Mouse (Mus musculus): Measurements from ENCODE around the gene Hebp1. TPM values are rescaled to one million over a fixed set of nuclear protein-coding genes. Genes with fewer than 3 reads are reported as not detected.
A peak's percentile ranks its signal among the peaks of the same experiment; 100 is the strongest.

The Hebp1 gene
- polyA plus RNA-seq, 1 experiment from 2014 or later: 9.6 TPM

DNA sequence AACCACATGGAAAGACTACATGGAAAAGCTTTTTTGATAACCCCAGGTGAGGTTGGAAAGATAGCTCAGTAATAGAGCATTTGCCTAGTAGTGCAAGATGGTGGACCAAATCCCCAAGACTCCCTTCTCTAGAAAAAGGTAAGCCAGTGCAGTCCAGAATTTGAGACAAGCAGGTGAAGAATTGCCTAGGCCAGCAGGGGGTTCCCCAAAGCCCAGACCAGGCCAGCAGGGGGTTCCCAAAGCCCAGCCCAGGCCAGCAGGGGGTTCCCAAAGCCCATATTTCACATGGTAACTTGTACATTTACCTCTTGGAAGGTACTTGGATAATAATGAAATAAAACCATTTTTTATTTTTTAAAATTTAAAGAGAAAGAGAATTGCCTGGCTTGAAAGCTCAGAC, 20.6 kb downstream of the Hebp1 start:
- Histone ChIP-seq H3K4me3 (ENCODE audit: low read depth, low read length) (no peak overlapping the region), H3K27me3 (ENCODE audit: control insufficient read depth, insufficient read depth, low read length) (no peaks in the 10 kb centered on the region), H3K4me2 (replicated peaks; ENCODE audit: low read depth, low read length) (no peak overlapping the region), H3K27ac (ENCODE audit: low read length) (no peak overlapping the region), H3K4me1 (ENCODE audit: control insufficient read depth, insufficient read depth, low read length) (no peaks in the 10 kb centered on the region), H3K9ac (replicated peaks; ENCODE audit: low read depth, low read length) (no peak overlapping the region), H3K9me3 (ENCODE audit: control insufficient read depth, low read depth, low read length) (no peaks in the 10 kb centered on the region), H3K36me3 (ENCODE audit: control insufficient read depth, insufficient read depth, low read length) (no peaks in the 10 kb centered on the region)
- no peak for ATAC-seq (ENCODE audit: insufficient number of reproducible peaks, insufficient read depth, low FRiP score, low read depth)

DNA sequence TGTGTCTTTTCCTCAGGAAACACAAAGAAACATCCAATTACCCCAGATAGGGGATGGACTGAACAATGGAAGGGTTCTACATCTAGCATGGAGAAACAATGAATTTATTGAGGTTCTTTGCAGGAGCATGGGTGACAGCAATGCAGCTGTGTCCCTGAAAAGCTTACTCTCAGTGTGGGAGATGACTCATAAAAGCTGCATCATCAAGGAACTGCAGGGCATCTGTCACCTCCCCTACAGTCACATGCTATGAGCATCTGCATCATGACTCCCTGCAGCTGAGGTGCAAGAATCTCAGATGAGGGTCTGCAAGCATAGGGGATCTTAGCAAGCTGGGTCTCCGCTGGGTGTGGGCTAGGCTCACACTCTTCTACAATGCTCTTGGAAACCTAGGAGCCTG, 22.8 kb downstream of the Hebp1 start:
- H3K4me1 ChIP-seq (ENCODE audit: control insufficient read depth, insufficient read depth, low read length): no peaks in the 10 kb centered on the region
- H3K4me3 ChIP-seq (ENCODE audit: low read depth, low read length): no peak overlapping the region
- no peak overlapping the region for H3K4me2 ChIP-seq (replicated peaks; ENCODE audit: low read depth, low read length)
- WGBS: 85% methylated on average over 1 of the region's 1 CpGs
- no peaks in the 10 kb centered on the region for H3K9me3 ChIP-seq (ENCODE audit: control insufficient read depth, low read depth, low read length)
- no peak overlapping the region for H3K27ac ChIP-seq (ENCODE audit: low read length)
- ATAC-seq (ENCODE audit: insufficient number of reproducible peaks, insufficient read depth, low FRiP score, low read depth): no peak
- no peaks in the 10 kb centered on the region for H3K27me3 ChIP-seq (ENCODE audit: control insufficient read depth, insufficient read depth, low read length)
- H3K36me3 ChIP-seq (ENCODE audit: control insufficient read depth, insufficient read depth, low read length): no peaks in the 10 kb centered on the region
- H3K9ac ChIP-seq (replicated peaks; ENCODE audit: low read depth, low read length): no peak overlapping the region

DNA sequence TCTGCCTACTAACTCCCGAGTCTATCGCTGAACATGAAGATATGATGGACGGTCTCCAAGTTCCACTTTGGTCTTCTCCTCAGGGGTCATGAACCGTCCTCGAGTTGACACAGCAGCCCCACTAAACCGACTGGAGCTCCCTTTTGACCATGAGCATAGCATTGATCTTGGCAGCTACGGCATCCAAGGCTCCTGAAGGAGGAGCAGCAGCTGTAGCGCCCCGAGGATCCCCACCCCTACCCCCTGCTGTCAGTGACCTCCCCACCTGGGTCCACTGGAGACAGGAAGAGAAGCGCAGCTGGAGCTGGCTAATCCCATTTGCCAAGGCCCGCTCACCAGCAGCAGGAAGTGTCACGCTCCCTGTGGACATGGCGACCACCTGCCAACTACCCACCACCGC, 26.1 kb downstream of the Hebp1 start:
- H3K9ac ChIP-seq (replicated peaks; ENCODE audit: low read depth, low read length): no peak overlapping the region
- no peaks in the 10 kb centered on the region for H3K27me3 ChIP-seq (ENCODE audit: control insufficient read depth, insufficient read depth, low read length)
- no peaks in the 10 kb centered on the region for H3K36me3 ChIP-seq (ENCODE audit: control insufficient read depth, insufficient read depth, low read length)
- no peak overlapping the region for H3K27ac ChIP-seq (ENCODE audit: low read length)
- H3K4me3 ChIP-seq (ENCODE audit: low read depth, low read length): no peak overlapping the region
- no peaks in the 10 kb centered on the region for H3K4me1 ChIP-seq (ENCODE audit: control insufficient read depth, insufficient read depth, low read length)
- no peak for ATAC-seq (ENCODE audit: insufficient number of reproducible peaks, insufficient read depth, low FRiP score, low read depth)
- no peak overlapping the region for H3K4me2 ChIP-seq (replicated peaks; ENCODE audit: low read depth, low read length)
- H3K9me3 ChIP-seq (ENCODE audit: control insufficient read depth, low read depth, low read length): no peaks in the 10 kb centered on the region
- WGBS: 61% methylated on average over 14 of the region's 14 CpGs

DNA sequence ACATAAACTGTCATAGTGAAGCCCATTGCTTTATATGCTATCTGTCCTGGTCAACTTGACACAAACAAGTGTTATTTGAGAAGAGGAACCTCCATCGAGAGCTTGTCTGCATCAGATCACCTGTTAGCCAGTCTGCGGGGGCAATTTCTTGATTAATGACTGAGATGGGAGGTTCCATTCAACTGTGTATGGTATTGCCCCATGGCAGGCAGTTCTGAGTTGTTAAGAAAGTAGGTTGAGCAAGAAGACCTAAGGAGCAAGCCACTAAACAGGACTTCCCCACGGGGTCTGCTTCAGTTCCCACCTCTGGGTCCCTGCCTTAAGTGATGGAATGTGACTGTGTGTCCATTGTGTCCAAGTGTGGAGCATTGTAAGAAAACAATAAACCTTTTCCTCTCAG, 28.6 kb downstream of the Hebp1 start:
- no peak overlapping the region for H3K4me3 ChIP-seq (ENCODE audit: low read depth, low read length)
- no peak overlapping the region for H3K4me2 ChIP-seq (replicated peaks; ENCODE audit: low read depth, low read length)
- ATAC-seq (ENCODE audit: insufficient number of reproducible peaks, insufficient read depth, low FRiP score, low read depth): no peak
- 85% methylated on average over 3 of the region's 3 CpGs for WGBS
- no peak overlapping the region for H3K27ac ChIP-seq (ENCODE audit: low read length)
- H3K4me1 ChIP-seq (ENCODE audit: control insufficient read depth, insufficient read depth, low read length): no peaks in the 10 kb centered on the region
- H3K27me3 ChIP-seq (ENCODE audit: control insufficient read depth, insufficient read depth, low read length): no peaks in the 10 kb centered on the region
- H3K9me3 ChIP-seq (ENCODE audit: control insufficient read depth, low read depth, low read length): no peaks in the 10 kb centered on the region
- no peaks in the 10 kb centered on the region for H3K36me3 ChIP-seq (ENCODE audit: control insufficient read depth, insufficient read depth, low read length)
- H3K9ac ChIP-seq (replicated peaks; ENCODE audit: low read depth, low read length): no peak overlapping the region

DNA sequence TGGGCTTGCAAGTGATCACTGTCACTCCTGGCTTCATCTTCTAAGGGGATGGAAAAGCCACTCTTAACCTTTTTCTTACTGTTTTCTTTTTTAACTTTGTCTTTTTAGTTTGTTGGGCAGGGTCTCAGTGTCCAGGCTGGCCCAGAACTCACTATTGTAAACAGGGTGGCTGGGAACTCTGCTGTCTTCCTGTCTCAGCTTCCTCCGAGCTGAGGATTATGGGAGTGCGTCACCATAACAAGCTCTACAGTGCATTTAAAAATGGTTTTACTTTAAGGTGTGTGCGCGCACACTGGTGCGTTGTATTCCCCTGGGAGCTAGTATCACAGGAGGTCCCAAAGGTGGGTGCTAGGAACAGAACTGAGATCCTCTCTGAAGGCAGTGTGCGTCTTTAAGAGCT, 29.4 kb downstream of the Hebp1 start:
- WGBS: 79% methylated on average over 6 of the region's 6 CpGs

DNA sequence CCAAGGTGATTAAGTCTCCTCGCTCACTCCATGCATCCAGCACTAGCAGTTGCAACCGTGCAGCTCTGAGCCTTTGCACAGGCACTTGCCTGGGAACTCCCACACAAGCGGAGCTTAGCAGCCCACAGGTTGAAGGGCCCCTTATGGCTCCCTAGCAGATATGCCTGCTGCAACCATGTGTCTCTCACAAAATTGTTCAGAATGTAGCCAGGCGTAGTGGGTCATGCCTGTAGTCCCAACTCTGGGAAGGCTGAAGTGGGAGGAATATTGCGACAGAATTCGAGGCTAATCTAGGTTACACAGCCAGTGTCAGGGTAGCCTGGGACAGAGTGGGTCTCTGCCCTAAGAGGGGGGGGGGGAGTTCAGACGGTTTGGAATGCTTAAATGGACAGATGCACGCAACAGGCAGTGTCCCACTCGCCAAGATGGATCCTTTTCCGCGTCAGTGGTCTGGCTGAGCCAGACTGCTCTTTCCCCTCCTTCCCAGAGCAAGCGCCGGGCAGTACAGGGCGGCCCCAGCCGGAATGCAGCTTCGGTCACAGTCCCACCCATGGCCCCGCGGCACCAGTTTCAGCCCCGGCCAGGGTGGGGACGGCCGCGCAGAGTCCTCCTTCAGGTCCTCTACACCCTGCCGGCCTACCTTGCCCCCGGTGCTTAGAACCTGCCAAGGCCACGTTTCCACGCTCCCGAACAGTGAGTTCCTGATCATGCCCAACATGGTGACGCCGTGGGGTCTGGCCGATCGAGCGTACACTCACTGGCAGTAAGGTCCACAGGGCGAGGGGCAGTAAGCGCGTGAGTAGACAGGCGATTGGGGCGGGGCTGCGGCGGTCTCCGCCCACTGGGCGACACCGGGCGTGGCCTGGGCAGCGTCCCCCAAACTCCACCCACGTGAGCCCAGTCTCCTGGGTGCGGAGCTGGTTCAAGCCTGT, 30.2 kb downstream of the Hebp1 start:
- H3K4me1 ChIP-seq (ENCODE audit: control insufficient read depth, insufficient read depth, low read length): peaks cover 5% of the 10 kb centered on the region; the same call in 1 of the 2 replicates
- 5% methylated on average over 44 of the region's 46 CpGs for WGBS
- peak overlapping the region; percentile 76 for H3K27ac ChIP-seq (ENCODE audit: low read length)
- peak; percentile 91 for ATAC-seq (ENCODE audit: insufficient number of reproducible peaks, insufficient read depth, low FRiP score, low read depth)
- no peaks in the 10 kb centered on the region for H3K9me3 ChIP-seq (ENCODE audit: control insufficient read depth, low read depth, low read length)
- peak overlapping the region; percentile 69 for H3K9ac ChIP-seq (replicated peaks; ENCODE audit: low read depth, low read length)
- H3K36me3 ChIP-seq (ENCODE audit: control insufficient read depth, insufficient read depth, low read length): no peaks in the 10 kb centered on the region
- H3K27me3 ChIP-seq (ENCODE audit: control insufficient read depth, insufficient read depth, low read length): no peaks in the 10 kb centered on the region
- H3K4me2 ChIP-seq (replicated peaks; ENCODE audit: low read depth, low read length): peak overlapping the region; percentile 80
- H3K4me3 ChIP-seq (ENCODE audit: low read depth, low read length): peak overlapping the region; percentile 61

More for the DNA sequence above, 29.4 kb downstream of the Hebp1 start:
- Histone ChIP-seq H3K4me3 (ENCODE audit: low read depth, low read length) (peak overlapping the region; percentile 61), H3K4me2 (replicated peaks; ENCODE audit: low read depth, low read length) (peak overlapping the region; percentile 80), H3K27me3 (ENCODE audit: control insufficient read depth, insufficient read depth, low read length) (no peaks in the 10 kb centered on the region), H3K9me3 (ENCODE audit: control insufficient read depth, low read depth, low read length) (no peaks in the 10 kb centered on the region), H3K4me1 (ENCODE audit: control insufficient read depth, insufficient read depth, low read length) (no peaks in the 10 kb centered on the region), H3K27ac (ENCODE audit: low read length) (no peak overlapping the region), H3K36me3 (ENCODE audit: control insufficient read depth, insufficient read depth, low read length) (no peaks in the 10 kb centered on the region), H3K9ac (replicated peaks; ENCODE audit: low read depth, low read length) (no peak overlapping the region)
- no peak for ATAC-seq (ENCODE audit: insufficient number of reproducible peaks, insufficient read depth, low FRiP score, low read depth)

DNA sequence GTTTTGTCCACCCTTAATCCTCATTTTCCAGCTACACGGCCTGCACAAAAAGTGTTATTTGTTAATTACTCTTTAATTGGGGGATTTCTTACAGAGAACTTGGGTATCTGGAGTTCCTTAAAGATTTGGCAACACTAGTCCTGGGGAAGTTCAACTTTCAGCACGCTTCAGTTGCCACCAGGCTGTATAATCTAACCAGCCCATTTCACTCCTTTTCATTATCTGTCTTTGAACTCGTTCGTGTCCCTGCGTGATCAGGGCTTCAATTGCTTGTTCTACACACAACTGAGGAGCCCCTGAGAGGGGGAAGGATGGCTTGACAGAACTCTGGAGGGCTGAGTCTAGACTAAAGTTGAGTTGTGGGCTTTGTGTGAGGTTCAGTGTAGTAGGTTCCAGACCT, 31.1 kb downstream of the Hebp1 start:
- Histone ChIP-seq H3K4me1 (ENCODE audit: control insufficient read depth, insufficient read depth, low read length) (peaks cover 5% of the 10 kb centered on the region; the same call in 1 of the 2 replicates), H3K4me3 (ENCODE audit: low read depth, low read length) (no peak overlapping the region), H3K9me3 (ENCODE audit: control insufficient read depth, low read depth, low read length) (no peaks in the 10 kb centered on the region), H3K4me2 (replicated peaks; ENCODE audit: low read depth, low read length) (peak overlapping the region; percentile 80; the same call in 1 of the 2 replicates), H3K36me3 (ENCODE audit: control insufficient read depth, insufficient read depth, low read length) (no peaks in the 10 kb centered on the region), H3K27ac (ENCODE audit: low read length) (no peak overlapping the region), H3K27me3 (ENCODE audit: control insufficient read depth, insufficient read depth, low read length) (no peaks in the 10 kb centered on the region), H3K9ac (replicated peaks; ENCODE audit: low read depth, low read length) (no peak overlapping the region)
- 64% methylated on average over 5 of the region's 5 CpGs for WGBS
- ATAC-seq (ENCODE audit: insufficient number of reproducible peaks, insufficient read depth, low FRiP score, low read depth): no peak

DNA sequence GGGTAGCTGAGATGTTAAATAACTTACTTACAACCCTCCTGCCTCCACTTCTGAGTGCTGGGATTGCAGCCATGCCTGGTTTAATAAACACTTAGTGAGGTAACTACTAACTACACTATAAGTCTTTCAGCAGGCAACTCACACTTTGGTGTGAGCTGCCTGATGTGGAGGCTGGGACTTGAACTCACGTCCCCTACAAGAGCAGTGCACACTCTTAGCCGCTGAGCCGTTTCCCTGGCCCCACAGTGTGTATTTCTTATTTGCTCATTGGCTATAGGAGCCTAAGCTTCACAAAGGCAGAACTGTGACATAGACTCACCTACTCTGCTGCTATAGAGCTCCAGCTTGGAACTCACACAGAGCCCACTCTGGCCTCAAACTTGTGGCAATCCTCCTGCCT, 31.6 kb downstream of the Hebp1 start:
- ATAC-seq (ENCODE audit: insufficient number of reproducible peaks, insufficient read depth, low FRiP score, low read depth): no peak
- Histone ChIP-seq H3K9ac (replicated peaks; ENCODE audit: low read depth, low read length) (no peak overlapping the region), H3K4me3 (ENCODE audit: low read depth, low read length) (no peak overlapping the region), H3K4me1 (ENCODE audit: control insufficient read depth, insufficient read depth, low read length) (peaks cover 5% of the 10 kb centered on the region; the same call in 1 of the 2 replicates), H3K4me2 (replicated peaks; ENCODE audit: low read depth, low read length) (no peak overlapping the region), H3K27ac (ENCODE audit: low read length) (no peak overlapping the region), H3K27me3 (ENCODE audit: control insufficient read depth, insufficient read depth, low read length) (no peaks in the 10 kb centered on the region), H3K36me3 (ENCODE audit: control insufficient read depth, insufficient read depth, low read length) (no peaks in the 10 kb centered on the region), H3K9me3 (ENCODE audit: control insufficient read depth, low read depth, low read length) (no peaks in the 10 kb centered on the region)
- 89% methylated on average over 3 of the region's 3 CpGs for WGBS
